Mouse (Mus musculus) thymus, adult 2 months (tissue): ENCODE measurements around the gene Fam166a.
A peak's percentile ranks its signal among the peaks of the same experiment; 100 is the strongest.

ENCODE experiments used
- CTCF ChIP-seq: fragments of 200-500 bp; IDR thresholded peaks from 2 replicates; pipeline ENCODE4 v1.5.1; 2012; ENCODE audit warnings: mild to moderate bottlenecking, control low read depth, low read length, moderate library complexity, borderline replicate concordance; ENCODE audit not compliant: control insufficient read depth, poor library complexity, insufficient read depth; ENCODE audit errors: extremely low read depth
- POLR2A ChIP-seq: fragments of 200-500 bp; IDR thresholded peaks from 2 replicates; pipeline ENCODE4 v1.6.1; 2012; ENCODE audit warnings: mild to moderate bottlenecking, low read length, control low read depth, moderate library complexity; ENCODE audit not compliant: control insufficient read depth, poor library complexity, insufficient read depth; ENCODE audit errors: extremely low read depth

DNA sequence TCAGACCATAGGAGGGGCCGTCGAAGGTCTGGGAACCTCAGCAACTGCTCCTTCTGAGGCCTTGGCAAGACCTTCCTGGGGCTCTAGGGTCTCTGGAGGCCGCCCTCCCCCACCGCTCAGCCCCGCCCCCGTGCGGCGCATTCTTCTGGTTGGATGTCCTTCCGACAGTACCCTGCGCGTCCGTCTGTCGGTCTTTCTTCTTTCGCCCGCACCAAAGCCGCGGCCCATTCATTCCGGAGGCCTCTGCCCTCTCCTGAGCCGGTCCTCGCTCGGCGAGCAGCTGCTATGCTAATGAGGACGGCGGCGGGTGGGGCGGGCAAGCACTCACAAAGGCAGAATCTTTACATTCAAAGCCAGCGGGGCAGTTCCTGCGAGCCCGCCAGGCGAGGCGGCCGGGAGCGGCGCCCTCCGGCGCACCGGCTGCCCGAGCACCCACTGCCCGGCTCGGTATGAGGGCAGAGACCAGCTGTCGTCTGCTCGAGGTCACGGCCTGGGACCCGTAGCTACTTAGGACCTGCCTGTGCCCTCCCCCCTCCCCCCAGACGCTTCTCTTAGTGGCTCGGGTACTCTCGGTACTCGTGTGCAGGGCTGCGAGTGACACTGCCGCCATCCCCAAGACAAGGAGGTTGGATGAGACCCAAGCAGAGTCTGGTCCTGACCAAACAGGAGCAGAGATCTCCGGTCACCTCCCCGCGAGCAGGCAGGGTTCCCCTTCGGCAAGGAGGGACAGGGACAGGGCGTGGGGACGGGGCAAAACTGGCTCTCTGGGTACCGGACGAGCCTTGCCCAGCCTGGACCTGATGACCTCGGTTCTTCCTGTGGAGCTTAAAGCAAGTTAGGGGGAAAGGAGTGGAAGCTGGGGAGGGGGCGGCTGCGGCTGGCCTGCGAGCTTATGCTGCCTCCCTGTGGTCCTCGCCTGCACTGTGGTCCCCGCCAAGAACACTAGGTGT, 32.6 kb upstream of the Fam166a start:
- TF ChIP-seq POLR2A (no peak), CTCF (0 out of 2 replicates have a peak, but pooled peaks have one; percentile 23)
